Mouse (Mus musculus) left cerebral cortex, postnatal 4 days (tissue): ENCODE measurements around the gene Ccr1l1. TPM values are rescaled to one million over a fixed set of nuclear protein-coding genes. Genes with fewer than 3 reads are reported as not detected.

Experiments used
- DNase-seq: peaks from one replicate; pipeline ENCODE4 v3.0.0-alpha.2; 2022
- intact Hi-C: fragments of 180-260 bp; cut with DNase I; formaldehyde crosslinking; loops from one replicate; pipeline ENCODE4 v1.15.1; 2025
- total RNA-seq, 2 experiments: library from RNA; stranded (reverse); gene quantifications; 2 replicates each; pipeline ENCODE4 v1.2.3; 2021

The Ccr1l1 gene
- total RNA-seq, 2 experiments from 2014 or later = not detected

GRCm38 (mm10) chr9:123964776-123965175, 13.4 kb downstream of the Ccr1l1 start:
- no peak for DNase-seq
- intact Hi-C loops = no loop called here

GRCm38 (mm10) chr9:123960161-123960560, 18.0 kb downstream of the Ccr1l1 start:
- DNase-seq = no peak
- intact Hi-C loops = no loop called here

- DNase-seq = no peak
- intact Hi-C loops = no loop called here
Measured at GRCm38 (mm10) chr9:123957911-123958413, 20.2 kb downstream of the Ccr1l1 start.

- intact Hi-C loops = no loop called here
- no peak for DNase-seq
Measured at GRCm38 (mm10) chr9:123956892-123957291, 21.3 kb downstream of the Ccr1l1 start.

- intact Hi-C loops = no loop called here
- DNase-seq = no peak
Measured at GRCm38 (mm10) chr9:123953551-123953950, 24.7 kb downstream of the Ccr1l1 start.

GRCm38 (mm10) chr9:123951176-123951575, 27.0 kb downstream of the Ccr1l1 start:
- intact Hi-C loops = no loop called here
- no peak for DNase-seq

GRCm38 (mm10) chr9:123949432-123949831, 28.8 kb downstream of the Ccr1l1 start:
- intact Hi-C loops = no loop called here

GRCm38 (mm10) chr9:123947815-123948214, 30.4 kb downstream of the Ccr1l1 start:
- intact Hi-C loops = no loop called here
- no peak for DNase-seq

More at GRCm38 (mm10) chr9:123949432-123949831, 28.8 kb downstream of the Ccr1l1 start:
- DNase-seq = no peak

GRCm38 (mm10) chr9:123942025-123942424, 36.2 kb downstream of the Ccr1l1 start:
- DNase-seq = no peak
- intact Hi-C loops = no loop called here

- intact Hi-C loops = no loop called here
- no peak for DNase-seq
Measured at GRCm38 (mm10) chr9:123941316-123941715, 36.9 kb downstream of the Ccr1l1 start.

- no peak for DNase-seq
- intact Hi-C loops = no loop called here
Measured at GRCm38 (mm10) chr9:123940628-123941027, 37.6 kb downstream of the Ccr1l1 start.

GRCm38 (mm10) chr9:123940168-123940567, 38.0 kb downstream of the Ccr1l1 start:
- intact Hi-C loops = no loop called here
- DNase-seq = no peak

- DNase-seq = no peak
- intact Hi-C loops = no loop called here
Measured at GRCm38 (mm10) chr9:123937989-123938388, 40.2 kb downstream of the Ccr1l1 start.

GRCm38 (mm10) chr9:123936604-123937280, 41.5 kb downstream of the Ccr1l1 start:
- intact Hi-C loops = no loop called here
- DNase-seq = no peak

GRCm38 (mm10) chr9:123935776-123936175, 42.4 kb downstream of the Ccr1l1 start:
- intact Hi-C loops = no loop called here
- no peak for DNase-seq

- intact Hi-C loops = no loop called here
- no peak for DNase-seq
Measured at GRCm38 (mm10) chr9:123935346-123935745, 42.9 kb downstream of the Ccr1l1 start.

- DNase-seq = no peak
Measured at GRCm38 (mm10) chr9:123933716-123934445, 44.3 kb downstream of the Ccr1l1 start.

GRCm38 (mm10) chr9:123932911-123933675, 45.1 kb downstream of the Ccr1l1 start:
- no peak for DNase-seq
- intact Hi-C loops = no loop called here

More at GRCm38 (mm10) chr9:123933716-123934445, 44.3 kb downstream of the Ccr1l1 start:
- intact Hi-C loops = no loop called here

GRCm38 (mm10) chr9:123931761-123932700, 46.2 kb downstream of the Ccr1l1 start:
- intact Hi-C loops = no loop called here
- DNase-seq = no peak

GRCm38 (mm10) chr9:123930926-123931325, 47.3 kb downstream of the Ccr1l1 start:
- DNase-seq = no peak
- intact Hi-C loops = no loop called here
